Mouse (Mus musculus): ENCODE data around the gene Ptgfrn.

Gene Ptgfrn

DNA sequence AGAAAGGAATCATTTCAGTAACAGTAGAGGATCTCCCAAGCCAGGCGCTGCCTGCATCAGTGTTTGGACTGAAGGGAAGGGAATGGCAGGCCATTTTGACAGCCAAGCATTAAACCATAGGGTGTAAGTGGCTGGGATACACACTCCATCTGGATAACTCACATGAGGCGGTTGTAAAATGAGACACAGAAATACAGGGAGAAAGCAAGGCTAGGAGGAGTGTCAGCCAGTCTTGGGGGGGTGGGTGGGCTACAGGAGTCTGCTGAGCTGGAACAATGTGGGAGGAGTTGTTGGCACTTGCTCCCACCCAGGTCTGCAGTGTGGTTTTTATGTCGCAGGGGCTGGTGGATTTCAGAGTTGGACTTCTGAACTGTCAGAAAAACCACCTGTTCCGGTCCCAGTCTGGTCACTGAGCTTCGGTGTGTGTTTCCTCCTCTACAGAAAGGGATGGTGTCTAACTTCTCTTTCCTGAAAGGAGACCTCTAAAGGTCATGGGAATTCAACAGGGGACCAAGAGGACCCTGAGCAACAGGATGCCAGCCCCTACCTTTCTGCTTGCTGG, 72.0 kb downstream of the Ptgfrn start:
- no peak for DNase-seq (ENCODE audit: low spot score in 2 of 2)

DNA sequence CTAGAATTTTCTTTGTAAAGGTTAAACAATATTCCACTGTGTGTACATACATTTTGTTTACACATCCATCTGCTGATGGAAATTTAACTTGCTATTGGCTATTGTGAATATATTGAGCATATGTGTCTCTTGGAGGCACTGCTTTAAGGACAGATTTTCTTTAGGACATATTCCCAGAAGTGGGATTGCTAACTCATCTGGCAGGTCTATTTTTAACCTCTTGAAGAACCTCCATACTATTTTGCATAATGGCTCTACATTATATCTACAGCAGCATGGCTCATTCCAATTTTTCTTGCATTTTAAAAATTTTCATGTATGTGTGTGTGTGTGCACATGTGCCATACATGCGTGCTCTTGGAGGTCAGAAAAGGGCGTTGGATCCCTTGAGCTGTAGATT, 74.1 kb downstream of the Ptgfrn start:
- DNase-seq (ENCODE audit: low spot score in 2 of 2), result no peak

DNA sequence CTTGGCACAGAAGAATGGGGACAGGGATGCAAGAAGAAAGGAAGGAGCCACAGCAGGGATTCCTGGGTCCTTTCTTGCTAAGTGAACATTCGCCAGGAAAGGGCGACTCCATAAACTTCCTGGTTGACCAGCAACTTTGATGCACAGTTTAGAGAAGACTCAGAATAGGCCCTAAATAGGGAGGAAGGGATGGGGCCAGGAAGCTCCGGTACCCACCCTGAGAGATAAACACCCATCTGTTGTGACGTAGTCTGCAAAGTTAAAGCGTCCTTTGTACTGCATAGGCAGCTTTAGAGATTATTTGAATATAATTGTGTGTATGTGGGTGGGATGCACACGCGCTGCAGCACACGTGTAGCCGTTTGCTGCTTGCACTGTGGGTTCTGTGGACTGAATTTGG, 75.6 kb downstream of the Ptgfrn start:
- DNase-seq (ENCODE audit: low spot score in 2 of 2), result no peak

DNA sequence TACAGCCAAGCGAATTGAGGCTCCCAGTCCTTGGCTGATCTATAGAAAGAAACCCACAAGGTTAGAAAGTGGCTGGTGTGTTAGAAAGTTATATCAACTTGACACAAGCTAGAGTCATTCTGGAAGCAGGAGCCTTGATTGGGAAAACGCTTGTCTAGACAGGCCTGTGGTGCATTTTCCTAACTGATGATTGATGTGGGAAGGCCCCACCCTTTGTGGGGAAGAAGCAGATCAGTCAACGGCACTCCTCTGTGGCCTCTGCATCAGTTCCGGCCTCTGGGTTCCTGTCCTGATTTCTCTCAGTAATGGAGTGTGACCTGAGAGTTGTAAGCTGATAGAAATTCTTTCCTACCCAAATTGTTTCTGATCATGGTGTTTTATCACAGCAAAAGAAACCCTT, 76.4 kb downstream of the Ptgfrn start:
- DNase-seq (ENCODE audit: low spot score in 2 of 2), result no peak

DNA sequence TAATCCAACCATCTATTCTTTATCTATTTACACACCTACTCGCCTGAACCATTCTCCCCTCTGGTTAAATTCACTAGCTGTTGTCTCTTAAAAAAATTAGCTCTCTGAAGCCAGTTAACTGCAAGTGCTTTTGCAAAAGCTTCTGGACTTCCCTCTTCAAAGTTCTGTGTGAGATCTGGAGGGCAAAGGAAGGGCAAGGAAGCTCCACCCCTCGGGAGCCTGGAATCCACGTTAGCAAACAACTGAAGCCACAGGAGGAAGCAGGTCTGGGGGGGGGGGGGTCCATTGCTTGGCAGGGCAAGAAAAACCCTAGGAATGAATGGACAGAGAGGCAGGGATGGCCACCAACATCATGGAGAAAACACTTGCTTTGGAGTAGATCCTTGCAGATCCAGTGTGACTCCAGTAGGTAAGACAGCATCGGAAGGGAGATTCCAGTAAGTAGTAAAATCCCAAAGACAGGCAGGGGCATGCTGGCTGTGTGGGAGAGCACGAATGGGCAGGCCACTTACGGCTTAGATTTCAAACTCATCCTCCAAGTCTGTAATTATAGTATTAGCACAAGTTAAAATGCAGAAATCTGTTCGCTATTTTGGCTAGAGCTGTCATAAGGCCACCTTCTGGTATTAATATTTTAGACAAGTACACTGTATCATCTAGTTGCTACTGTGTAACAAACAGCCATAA, 78.5 kb downstream of the Ptgfrn start:
- no peak for DNase-seq (ENCODE audit: low spot score in 2 of 2)

DNA sequence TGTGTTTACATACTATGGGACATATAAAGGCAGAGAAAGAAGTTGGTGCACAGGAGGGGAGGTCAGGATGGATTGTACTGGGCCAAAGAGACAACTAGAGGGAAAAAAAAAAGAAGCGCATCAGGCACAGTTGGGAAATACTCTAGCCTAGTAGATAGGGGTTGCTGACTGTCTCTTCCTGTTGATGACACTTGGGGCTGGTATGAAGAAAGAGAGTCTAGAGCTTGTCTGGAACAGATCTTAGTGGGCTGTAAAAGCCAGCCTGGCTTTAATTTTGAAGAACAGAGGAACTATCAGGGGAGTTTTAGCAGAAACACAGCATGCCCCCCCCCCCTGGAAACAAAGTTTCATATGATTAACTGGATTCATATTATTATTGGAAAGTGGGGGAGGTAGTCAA, 79.4 kb downstream of the Ptgfrn start:
- no peak for DNase-seq (ENCODE audit: low spot score in 2 of 2)

DNA sequence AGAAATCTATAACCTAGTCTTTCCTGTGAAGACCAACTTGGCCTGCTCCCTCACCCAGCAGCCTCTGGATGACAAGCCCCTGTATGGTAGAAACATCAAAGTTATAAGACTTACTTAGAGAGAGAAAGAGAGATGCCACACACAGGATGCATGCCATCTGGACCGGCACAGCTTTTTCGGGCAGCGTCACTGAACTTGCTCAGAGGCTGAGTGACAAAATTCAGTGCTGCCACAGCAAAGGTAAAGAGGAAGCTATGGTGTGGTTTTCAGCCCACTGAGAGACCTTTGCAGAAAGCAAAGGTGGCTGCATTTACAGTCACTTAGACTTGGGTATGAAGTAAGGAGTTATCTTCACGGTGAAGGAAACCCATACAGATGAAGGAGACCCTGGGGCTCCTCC, 80.7 kb downstream of the Ptgfrn start, which contains the start of gene Cd101:
Gene Cd101, minus strand, starts transcription at position 218 of the 400 bp plus-strand sequence.
- DNase-seq (ENCODE audit: low spot score in 2 of 2), result no peak

DNA sequence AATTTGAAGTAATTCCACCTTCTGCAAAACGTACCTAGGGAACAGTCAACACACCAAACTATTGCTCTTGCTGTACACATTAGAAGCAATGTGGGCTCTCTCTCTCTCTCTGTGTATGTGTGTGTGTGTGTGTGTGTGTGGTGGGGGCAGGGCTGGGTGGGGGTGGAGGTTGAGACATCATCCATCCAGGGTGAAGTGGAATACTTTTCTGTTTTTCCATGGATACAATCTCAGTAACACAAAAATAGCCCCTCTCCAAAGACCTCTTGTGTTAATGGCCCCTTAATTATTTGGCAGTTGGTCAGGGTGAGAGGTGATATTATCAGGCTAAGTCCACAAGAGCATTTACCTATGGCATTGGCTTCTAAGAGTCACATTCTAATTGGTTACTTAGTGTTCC, 83.3 kb downstream of the Ptgfrn start:
- DNase-seq (ENCODE audit: low spot score in 2 of 2), result no peak

DNA sequence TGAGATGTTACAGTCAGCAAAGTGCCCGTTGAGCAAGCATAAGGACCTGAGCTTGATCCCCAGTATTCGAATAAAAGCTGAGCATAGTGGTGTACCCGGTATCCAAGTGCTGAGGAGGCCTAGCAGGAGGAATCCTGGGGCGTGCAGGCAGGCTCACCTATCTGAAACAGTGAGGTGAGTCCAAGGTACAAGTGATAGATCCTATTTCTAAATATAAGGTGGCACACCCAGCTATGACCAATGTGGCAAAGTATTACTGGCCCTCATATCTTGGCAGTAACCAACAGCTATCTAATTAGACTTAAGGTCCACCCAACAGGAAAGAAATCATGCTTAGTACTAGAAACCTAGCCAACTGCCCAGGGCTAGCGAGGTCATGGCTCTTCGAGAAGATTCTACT, 87.1 kb downstream of the Ptgfrn start:
- DNase-seq (ENCODE audit: low spot score in 2 of 2), result no peak

DNA sequence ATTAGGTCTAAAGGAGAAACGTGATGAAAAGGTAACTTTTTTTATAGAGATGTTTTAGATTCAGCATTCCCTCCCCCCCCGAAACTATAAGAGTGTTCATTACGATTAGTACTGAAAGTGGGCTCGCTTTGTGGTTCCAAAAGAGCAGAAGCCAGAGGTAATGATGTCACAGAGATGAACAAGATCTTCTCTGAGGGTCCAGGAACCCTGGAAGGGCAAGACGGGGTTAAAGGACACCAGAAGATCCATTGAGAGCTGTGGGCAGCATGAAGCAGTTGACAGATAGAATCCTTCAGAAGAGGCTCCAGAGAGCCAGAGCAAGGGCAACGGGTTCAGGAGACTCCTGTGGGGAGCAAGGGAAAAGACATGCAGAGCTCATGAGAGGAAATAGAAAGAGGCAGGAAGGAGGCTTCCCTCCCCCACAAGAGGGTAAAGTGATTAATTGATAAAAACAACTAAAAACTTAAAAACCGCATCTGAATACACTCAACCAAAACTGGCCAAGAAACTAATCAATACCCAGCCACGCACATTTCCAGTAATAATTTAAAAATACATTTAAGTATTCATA, 88.5 kb downstream of the Ptgfrn start:
- no peak for DNase-seq (ENCODE audit: low spot score in 2 of 2)

DNA sequence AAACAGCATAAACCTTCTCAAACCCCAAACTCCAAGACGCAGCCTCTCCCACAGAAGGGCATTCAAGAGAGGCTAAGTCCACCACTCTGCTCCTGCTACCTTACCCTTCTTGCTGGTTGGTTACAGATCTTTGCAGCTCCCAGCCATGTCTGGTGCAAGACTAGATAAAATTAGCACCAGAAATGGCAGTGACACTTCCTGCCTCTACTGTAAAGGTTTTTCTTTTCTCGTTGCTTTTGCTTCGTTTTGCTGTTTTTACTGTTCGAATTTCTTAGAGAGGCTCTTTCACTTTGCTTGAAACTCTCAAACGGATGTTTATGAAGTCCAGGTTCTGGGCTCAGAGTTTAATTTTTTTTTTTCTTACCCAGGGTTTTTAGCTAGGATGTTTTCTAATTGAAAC, 89.0 kb downstream of the Ptgfrn start:
- DNase-seq (ENCODE audit: low spot score in 2 of 2), result no peak

DNA sequence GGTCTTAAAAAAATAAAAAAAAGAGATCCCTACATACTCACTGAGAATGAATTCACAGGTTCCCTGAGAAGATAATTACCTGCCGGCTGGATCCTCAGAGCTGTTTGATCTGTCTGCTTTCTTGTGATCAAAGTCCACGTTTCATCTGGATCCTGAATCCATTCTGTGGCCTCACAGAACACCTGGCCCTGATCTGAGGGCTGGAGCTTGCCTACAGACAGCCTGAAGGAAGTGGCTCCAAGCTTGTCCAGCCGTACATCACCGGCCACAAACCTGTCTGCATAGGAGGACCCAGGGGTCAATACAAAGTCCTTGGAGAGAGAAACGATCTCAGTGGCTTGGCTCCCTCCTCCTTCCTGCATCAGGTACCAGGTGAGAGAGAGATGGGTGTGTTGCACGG, 91.6 kb downstream of the Ptgfrn start:
- DNase-seq (ENCODE audit: low spot score in 2 of 2), result no peak

DNA sequence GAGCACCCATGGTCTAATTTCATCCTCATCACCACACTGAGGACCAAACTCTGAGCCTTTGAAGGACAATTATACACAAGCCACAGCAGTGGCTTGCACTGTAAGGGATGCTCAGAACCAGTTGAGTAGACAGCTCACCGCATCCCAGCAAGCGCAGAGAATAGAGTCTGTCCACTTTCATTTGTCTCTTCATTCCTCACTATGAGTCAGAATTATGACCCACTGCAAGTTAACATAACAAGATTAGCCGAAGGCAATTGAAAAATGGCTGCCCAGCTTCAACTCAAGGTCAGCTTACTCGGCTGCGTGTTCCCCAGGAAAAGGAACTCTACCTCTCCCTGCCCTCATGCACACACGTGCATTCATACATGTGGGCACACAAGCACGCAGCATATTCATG, 94.0 kb downstream of the Ptgfrn start:
- DNase-seq (ENCODE audit: low spot score in 2 of 2), result no peak

DNA sequence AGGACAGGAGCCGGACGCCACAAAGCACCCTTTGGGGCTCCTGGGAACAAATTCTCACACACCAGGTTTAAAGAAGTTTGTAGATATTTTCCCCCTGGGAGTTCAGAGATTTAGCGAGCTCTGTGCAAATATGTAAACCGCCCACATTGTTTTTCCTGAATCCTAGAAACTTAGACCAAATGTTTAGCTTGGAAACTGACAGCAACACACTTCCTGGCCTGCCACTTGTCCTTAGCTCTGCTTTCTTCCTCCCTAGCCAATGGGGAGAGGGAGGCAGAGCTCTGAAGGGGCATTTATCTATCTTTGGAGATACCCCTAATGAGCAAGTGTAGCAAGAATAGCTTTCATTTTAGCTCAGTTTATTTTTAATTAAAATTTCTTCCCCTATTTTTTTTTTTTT, 94.8 kb downstream of the Ptgfrn start:
- no peak for DNase-seq (ENCODE audit: low spot score in 2 of 2)

DNA sequence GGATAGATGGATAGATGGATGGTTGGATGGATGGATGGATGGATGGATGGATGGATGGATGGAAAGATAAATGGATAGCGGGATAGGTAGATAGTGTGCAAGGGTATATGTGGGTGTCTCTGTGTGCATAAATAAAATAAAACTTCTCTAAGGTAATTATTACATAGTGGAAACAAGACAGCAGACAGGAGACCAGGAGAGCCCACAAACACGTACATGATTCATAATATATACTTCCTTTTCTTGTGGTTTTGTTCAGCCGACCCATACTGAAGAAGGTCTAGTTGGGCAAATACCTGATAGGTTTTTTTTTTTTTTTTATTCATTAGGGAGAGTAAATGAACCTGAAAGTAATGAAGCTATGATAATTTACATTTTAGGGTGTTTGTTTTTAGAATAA, 96.5 kb downstream of the Ptgfrn start:
- no peak for DNase-seq (ENCODE audit: low spot score in 2 of 2)

DNA sequence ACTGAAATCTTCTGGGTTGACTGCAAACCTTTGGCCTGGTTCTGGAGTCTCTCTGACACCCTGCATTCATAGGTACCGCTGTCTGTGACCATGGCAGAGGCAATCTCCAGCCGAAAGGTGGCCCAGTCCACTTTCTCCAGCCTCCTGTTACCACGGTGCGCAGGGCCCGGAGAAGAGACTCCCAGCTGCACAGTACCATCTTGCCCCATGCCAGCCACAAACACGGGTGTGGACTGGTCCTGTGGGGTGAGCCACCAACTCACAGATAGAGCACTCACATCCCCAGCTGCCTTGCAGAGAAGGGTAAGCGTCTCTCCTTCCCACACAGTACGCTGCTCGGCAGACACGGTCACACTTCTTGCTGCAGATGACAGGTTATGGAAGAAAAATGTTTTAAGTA, 97.1 kb downstream of the Ptgfrn start:
- no peak for DNase-seq (ENCODE audit: low spot score in 2 of 2)

DNA sequence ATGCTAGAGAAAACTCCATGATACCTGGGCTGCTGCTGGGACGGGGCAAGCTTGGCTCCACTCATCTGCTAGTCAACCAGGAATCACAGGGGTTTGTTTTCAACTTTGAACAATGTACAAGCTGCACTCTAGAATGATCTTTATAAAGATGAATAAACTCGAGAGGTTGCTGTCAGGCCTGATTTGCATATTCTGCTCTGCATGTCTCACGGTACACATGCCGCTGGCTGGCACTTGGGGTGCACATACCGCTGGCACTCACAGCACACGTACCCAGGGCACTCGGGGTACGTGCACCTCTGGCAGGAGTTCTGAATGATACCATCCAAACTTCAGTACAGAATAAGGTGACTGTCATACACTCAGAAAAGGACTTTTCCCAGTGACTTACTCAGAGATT, 97.5 kb downstream of the Ptgfrn start:
- no peak for DNase-seq (ENCODE audit: low spot score in 2 of 2)

DNA sequence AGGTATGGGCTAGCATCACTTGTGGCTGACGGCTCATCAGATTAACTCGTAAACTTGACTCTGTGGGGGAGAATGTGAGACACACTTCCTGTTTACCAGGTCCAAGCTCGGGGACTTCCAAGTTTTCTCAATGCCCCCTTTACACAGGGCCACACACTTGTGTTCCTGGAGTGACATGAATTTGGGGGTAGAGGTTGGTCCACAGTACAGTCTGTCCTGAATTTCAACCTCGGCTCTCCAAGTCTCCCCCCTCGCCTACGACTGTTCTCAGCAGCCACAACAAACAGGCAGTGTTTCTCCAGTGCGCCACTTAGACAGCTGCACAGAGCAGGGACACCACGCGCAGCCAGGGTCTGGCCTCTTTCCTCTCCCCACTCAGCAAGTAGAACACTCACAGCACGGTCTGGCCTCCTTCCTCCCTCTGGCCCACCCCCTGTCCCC, 97.9 kb downstream of the Ptgfrn start:
- DNase-seq (ENCODE audit: low spot score in 2 of 2), result peak in 1 of 2 experiments; percentile 42

DNA sequence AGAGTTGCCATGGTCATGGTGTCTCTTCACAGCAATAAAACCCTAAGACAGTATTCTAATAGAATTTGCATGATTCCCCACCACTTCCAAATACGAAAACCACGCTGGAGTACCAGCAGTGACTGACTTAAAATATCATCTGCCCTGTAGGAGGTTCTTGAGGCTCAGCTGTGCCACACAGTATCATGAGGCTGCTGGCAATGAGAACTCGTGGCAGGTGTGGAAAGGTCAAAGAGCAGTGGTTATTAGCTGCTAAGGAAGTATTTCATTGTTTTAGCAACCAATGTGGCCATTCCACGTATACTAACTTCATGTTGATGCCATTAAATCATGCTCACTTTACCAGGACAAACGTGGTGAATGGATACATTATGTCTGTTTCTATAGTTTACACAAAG, 98.9 kb downstream of the Ptgfrn start:
- no peak for DNase-seq (ENCODE audit: low spot score in 2 of 2)

DNA sequence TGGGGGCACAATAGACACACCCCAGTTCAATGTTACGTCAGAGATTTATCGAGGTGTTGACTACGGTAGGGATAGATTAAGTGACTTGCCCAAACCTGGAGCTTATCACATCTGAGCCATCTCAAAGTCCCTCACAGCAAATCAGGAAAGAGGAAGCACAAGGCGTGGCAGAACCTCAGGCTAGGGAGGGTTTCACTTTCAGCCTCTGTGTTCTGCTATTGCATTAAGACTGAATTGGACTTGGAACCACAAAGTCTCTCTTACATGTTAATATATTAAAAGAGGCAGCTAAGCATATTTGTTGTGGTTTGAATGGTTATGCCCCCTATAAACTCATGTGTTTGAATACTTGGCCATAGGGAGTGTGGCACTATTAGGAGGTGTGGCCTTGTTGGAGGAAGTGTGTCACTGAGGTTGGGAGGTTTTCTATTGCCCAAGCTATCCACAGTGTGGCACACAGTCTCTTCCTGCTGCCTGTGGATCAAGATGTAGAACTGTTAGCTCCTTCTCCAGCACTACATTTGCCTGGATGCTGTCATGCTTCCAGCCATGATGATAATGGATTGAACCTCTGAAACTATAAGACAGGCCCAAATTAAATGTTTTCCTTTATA, 99.4 kb downstream of the Ptgfrn start:
- DNase-seq (ENCODE audit: low spot score in 2 of 2), result no peak

DNA sequence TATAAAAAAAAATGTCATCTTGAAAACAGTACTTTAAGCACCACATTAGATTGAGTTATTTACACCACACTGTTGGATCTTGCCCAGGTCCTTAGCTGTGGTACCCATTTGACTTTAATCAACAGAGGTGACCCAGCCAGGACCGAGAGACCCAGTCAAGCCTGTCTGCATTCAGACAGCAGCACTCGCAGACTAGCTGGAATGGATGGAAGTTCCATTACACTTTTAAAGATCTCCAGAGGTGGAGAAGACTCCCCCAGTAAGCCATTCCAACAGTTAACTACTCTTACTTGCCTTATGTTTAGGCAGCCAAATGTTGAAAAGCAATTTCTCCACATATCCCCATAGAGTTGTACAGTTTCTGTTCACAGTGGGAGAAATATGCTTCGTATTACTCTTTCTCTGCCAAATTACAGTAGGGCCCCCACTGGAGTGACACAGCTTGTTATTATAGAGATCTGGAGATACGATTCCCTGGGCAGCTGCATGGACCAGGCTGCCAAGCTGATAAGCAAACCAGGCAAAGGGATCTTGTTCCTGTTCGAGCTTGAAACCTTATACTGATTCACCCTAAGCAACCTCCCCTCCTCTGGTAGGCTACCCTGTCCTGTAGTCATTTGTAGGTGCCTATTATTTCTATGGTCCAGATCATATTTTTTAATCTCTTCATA, 102.8 kb downstream of the Ptgfrn start:
- no peak for DNase-seq (ENCODE audit: low spot score in 2 of 2)

DNA sequence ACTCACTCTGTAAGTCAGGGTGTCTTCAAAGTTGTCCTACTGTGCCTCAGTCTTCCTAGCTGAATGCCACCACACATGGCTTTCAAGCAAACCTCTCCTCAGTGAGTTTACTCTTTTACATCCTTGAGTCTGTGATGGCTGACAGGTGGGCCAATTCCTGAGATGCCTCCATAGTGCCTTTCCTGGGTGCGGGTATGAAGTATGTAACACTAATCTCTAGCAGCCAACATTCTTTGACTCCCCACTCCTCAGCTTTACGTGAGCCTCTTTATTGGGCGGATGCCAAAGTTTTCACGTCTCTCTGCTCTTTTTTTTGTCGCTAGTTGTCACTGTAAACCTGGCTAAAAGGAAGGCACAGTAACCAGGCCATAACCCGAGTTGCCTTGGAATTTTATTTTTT, 104.7 kb downstream of the Ptgfrn start:
- DNase-seq (ENCODE audit: low spot score in 2 of 2), result no peak
